Mouse (Mus musculus): ENCODE measurements around the gene Gm20696.

GRCm38 (mm10) chr6:99330169-99330568 is 336.4 kb downstream of the Gm20696 start:
- TF ChIP-seq GATA1 (IDR thresholded peaks at IDR 0.05; ENCODE audit: borderline replicate concordance, low read length), result no peak
- no peak for TF ChIP-seq FLI1 (IDR thresholded peaks at IDR 0.05; ENCODE audit: low read length)
